Mouse (Mus musculus): ENCODE measurements around the gene Zscan2.
A peak's percentile ranks its signal among the peaks of the same experiment; 100 is the strongest.

Zscan2 gene

DNA sequence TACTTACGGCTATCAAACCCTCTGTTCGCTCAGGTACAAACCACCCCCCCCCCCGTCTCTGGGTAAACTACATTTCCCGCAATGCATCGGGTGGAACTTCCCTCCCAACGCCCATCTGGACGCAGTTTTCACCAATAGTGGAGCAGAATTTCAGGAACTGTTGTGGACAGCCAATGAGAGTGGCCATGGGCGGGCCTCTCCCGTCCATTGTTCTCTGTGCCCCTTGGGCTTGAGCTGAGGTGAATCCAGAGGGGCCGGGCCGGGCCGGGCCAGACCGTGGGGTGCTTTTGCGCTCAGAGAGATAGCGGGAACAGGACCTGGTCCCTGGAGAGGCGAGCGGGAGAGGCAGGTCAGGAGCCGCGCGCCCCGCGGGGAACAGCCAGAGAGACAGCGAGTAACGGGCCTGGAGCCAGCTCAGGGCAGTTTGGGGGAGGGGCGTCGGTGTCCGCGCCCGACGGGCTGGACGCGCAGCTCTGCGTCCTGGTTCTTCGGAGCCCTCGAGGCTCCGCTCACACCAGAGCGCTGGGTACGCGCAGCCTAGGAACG, at the start of gene Zscan2:
TSS of gene Zscan2 (plus strand) at position 192 of the 546 bp plus-strand sequence.
- peak; percentile 93 for DNase-seq (ENCODE audit: low read depth, low spot score)

DNA sequence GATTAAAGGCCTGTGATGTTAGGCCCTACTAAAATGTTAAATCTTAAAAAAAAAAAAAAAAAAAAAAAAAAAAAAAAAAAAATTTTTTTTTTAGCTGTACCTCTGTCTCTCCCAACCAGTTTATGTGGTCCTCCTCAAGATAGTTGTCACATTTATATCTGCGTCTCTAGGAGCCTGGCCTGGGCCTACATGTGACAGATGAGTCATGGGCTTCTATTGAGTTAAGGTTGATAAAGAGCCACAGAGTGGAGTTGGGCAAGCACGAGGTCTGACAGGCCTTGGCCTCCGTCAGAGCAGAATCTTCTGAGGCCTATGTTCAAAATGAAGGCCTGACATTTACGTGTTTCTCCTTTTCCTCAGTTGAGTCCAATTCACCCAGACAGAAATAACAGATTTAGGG, 47.3 kb upstream of the Zscan2 start:
- DNase-seq (ENCODE audit: low read depth, low spot score): no peak

- no peak for DNase-seq (ENCODE audit: low read depth, low spot score)
Observed at GRCm38 (mm10) chr7:80816641-80817040, 44.1 kb upstream of the Zscan2 start.

GRCm38 (mm10) chr7:80820838-80821237, 39.9 kb upstream of the Zscan2 start:
- no peak for DNase-seq (ENCODE audit: low read depth, low spot score)

GRCm38 (mm10) chr7:80823267-80823666, 37.5 kb upstream of the Zscan2 start:
- DNase-seq (ENCODE audit: low read depth, low spot score): no peak

GRCm38 (mm10) chr7:80823875-80824682, 36.6 kb upstream of the Zscan2 start:
- no peak for DNase-seq (ENCODE audit: low read depth, low spot score)

DNA sequence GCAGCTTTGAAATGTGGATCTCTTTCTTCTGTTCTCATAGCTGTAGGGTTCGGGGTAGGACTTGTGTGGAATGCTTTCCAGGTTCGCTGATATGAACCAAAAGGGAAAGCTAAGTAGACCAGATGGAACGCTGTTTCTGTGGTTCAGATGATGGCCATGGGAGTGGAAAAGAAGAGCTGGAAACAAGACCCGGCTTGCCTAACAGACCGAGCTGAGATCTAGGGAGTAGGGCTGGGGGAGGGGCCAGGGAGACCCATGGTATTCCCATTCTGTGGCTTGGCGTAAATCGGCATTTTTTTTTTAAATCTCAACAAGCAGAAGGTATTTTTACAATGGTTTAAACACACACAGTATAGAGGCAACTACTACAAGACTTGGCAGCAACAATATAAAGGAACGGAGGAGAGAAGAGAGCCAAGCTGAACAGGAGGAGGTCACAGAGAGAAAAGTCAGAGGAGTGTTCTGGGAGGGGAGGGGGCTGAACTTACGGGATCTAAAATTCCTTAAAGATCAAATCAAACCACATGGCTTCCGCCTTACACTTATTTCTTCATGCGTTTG, 34.8 kb upstream of the Zscan2 start, which contains the start of gene Iqgap1:
TSS of gene Iqgap1 (minus strand) at position 132 of the 561 bp plus-strand sequence.
- no peak for DNase-seq (ENCODE audit: low read depth, low spot score)

DNA sequence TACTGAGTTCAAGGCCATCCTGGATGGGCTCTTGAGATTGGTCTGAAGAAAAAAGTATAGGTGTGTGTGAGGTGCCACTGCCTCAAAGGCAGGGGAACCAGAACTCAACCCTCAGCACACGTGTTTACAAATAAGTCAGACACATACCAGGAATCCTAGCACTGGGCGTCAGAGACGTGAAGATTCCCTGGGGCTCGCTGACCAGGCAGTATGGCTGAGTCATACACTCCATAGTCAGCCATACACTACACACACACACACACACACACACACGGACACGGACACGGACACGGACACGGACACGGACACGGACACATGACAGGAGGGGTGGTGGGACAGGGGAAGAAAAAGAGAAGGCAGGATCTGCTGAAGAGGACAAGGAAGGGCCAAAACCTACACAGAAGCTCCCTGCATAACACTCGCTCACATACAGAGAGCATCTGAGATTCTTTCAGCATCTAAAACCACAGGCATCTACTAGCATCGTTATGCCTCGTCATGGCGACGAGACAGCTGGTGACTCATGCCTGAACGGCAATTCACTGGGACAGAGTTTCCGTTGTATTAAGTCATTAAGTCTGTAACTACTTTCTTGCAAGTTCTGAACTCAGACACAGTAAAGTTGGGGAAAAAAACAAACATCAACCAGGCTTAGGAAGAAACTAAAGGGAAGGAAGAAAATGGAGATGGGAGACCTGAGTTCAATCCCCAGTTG, 32.4 kb upstream of the Zscan2 start:
- no peak for DNase-seq (ENCODE audit: low read depth, low spot score)

DNA sequence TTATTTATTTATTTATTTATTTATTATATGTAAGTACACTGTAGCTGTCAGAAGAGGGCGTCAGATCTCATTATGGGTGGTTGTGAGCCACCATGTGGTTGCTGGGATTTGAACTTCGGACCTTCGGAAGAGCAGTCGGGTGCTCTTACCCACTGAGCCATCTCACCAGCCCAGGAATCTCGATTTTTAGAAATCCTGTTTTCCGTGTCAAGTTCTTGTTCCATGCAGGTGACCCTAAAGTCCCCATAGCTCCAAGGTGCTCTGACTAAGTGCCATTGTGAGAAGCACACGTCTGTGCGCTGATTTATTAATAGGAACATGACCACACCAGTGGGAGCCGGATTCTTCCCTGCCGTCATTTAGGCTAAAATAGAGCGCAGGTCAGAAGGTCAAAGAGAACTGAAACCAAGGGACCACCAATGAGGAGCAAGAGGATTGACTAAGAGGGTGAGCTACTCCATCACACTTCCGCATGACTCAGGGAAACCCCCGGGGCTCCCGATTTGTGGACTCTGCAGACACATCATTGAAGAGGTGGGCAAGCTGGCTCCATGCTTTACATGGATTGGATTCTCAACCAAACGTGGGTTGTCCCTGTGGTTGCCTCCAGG, 30.4 kb upstream of the Zscan2 start:
- DNase-seq (ENCODE audit: low read depth, low spot score): peak; percentile 77

GRCm38 (mm10) chr7:80832191-80832590, 28.5 kb upstream of the Zscan2 start:
- DNase-seq (ENCODE audit: low read depth, low spot score): peak; percentile 60

DNA sequence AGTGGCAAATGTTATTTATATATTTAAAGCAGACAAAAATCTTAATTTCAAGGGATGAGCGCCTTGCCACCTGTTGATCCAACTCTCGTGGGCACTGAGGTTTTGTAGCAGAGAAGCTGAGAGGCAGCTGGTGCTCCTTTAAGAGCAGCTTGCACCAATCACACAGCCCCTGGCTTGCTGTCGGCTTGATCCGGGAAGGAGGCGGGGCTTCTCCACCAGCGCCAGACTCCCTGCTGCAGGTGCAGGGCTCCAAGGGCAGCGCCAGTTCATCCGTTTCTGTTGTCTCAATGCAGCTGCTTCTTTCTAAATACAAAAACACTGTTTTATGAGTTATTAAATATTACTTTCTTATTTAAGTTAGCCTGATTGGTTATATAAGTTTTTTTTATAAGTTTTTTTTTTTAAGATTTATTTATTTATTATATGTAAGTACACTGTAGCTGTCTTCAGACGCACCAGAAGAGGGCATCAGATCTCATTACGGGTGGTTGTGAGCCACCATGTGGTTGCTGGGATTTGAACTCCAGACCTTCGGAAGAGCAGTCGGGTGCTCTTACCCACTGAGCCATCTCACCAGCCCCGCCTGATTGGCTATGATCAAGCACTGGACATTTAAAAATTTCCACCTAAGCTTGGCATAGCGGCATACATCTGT, 27.6 kb upstream of the Zscan2 start:
- peak; percentile 81 for DNase-seq (ENCODE audit: low read depth, low spot score)

- peak; percentile 30 for DNase-seq (ENCODE audit: low read depth, low spot score)
Observed at GRCm38 (mm10) chr7:80833651-80834532, 26.8 kb upstream of the Zscan2 start.

DNA sequence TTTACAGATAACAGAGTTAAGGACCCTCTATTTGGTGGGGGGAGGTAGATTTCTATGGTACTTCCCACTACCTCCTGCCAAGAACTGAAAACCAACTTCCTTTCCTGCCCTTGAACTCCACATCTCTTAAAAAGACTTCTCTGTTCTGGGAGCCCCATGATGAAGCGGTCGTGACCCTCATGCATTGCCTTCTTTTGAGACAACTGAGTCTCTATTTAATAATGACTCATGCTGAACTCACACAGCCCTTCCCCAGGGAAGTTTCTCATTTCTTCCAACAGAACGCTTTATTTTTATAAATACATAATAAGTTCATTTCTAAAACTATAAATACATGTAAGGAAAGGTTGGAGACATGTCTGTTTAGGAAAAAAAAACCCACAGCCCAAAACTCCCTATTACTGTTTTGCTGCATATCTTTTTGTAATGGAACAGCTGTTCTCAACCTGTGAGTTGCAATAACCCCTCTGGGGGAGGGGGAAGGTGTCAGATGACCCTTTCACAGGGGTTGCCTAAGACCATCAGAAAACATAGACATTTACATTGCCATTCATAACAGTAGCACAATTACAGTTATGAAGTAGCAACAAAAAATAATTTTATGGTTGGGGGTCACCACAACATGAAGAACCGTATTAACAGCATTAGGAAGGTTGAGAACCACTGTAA, 24.6 kb upstream of the Zscan2 start:
- DNase-seq (ENCODE audit: low read depth, low spot score): no peak

DNA sequence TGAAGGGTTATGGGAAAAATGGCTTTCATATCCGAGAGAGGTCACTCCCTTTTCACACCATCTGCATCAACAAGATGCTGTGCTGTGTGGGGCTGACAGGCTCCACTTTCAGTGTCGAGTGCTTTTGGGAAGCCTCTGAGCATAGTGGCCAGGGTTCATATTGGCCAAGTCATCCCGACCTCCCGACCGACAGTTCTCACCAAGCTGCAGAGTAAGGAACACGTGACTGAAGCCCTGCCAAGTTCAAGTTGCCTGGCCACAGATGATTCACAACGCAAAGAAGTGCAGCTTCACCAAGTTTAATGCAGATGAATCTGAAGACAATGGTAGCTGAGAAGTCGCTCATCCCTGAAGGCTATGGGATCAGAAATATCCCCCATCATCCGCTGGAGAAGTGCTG, 23.0 kb upstream of the Zscan2 start:
- DNase-seq (ENCODE audit: low read depth, low spot score): no peak

GRCm38 (mm10) chr7:80838247-80838646, 22.5 kb upstream of the Zscan2 start:
- no peak for DNase-seq (ENCODE audit: low read depth, low spot score)

DNA sequence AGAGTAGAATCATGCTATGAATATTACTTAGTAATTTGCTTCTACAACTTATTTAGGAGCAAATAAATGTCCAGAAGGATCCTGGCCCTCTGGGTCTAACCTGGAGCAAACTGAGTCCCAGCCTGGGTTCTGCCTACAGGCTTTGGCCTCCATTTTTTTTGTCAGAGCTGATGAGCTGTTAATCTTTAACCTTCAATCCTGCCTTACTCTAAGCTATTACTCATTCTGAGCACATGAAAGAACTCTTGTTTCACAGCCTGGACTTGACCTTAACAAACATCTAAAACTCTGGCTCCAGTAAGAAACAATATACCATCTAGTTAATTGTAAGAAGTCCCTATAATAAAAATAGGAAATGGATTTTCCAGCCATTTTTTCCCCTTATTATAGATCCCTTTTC, 21.0 kb upstream of the Zscan2 start:
- DNase-seq (ENCODE audit: low read depth, low spot score): no peak

- DNase-seq (ENCODE audit: low read depth, low spot score): no peak
Observed at GRCm38 (mm10) chr7:80840241-80840640, 20.5 kb upstream of the Zscan2 start.

DNA sequence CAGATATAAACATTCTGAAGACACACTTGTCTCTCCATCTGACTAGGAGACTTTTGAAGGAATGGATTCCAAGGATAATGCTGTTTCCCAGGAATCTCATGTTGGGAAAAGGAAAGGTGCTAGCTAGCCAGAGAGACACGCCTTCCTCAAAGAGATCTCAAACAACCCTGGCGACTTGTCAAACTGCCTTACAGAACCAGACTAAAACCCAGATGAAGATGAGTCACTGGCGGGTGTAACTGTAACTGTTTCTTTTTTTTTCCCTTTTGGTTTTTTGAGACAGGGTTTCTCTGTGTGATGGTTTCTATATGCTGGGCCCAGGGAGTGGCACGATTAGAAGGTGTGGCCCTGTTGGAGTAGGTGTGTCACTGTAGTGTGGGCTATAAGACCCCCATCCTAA, 19.8 kb upstream of the Zscan2 start:
- DNase-seq (ENCODE audit: low read depth, low spot score): no peak

GRCm38 (mm10) chr7:80842132-80842531, 18.6 kb upstream of the Zscan2 start:
- DNase-seq (ENCODE audit: low read depth, low spot score): no peak

DNA sequence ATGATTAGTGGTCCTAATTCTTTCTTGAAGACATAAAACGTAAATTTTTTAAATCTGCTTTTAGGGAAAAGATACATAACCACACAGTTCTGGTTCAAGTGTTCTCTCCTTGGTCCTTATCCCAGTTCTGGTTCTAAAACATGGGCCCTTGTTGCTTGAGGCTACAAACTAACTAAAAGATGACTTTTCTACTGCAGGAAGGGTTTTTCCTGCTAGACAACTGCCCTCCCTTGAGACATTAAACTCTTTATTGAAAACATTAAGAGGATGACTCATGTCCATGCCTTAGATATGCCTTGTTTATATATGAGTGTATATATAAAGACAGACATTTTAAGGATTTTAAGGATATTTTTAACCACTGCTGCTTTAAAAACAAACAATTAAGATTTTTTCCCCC, 17.5 kb upstream of the Zscan2 start:
- DNase-seq (ENCODE audit: low read depth, low spot score): no peak

All from A20 (cell line).